Mouse (Mus musculus): ENCODE results near the gene Ptpn23.

- TF ChIP-seq CTCF (IDR thresholded peaks at IDR 0.05; ENCODE audit: extremely low read depth, insufficient read depth, low read length) (no peak), POLR2A (IDR thresholded peaks at IDR 0.05; ENCODE audit: extremely low read depth, insufficient read depth, low read length) (no peak)
Observed at GRCm38 (mm10) chr9:110340037-110340750, 67.8 kb downstream of the Ptpn23 start.

Measured in cortical plate, adult 2 months (tissue).